Comparison of ENCODE assay signal across 11 mouse cellular contexts in genomic region chr19:55747237-55747925, GRCm38 (mm10). TPM values are rescaled to one million over a fixed set of nuclear protein-coding genes. Genes with fewer than 3 reads are reported as not detected.
DNase-seq lines count a peak whose midpoint lies in the region; ATAC-seq lines count a peak whose summit lies in the region.
"Had no signal": no experiment of that assay in that cellular context is flagged by ENCODE, and none has a peak within 500 bp of the region (broad histone marks: within the 10 kb centered on the region; RNA-seq: fewer than 3 reads in every experiment).

No protein-coding gene starts in this region.

- H3K9ac ChIP-seq in hindbrain, embryonic 12.5 days = no peak overlapping the region
- H3K9ac ChIP-seq in hindbrain, embryonic 16.5 days (ENCODE audit: low read depth, low read length) = no peak overlapping the region
- peak overlapping the region; percentile 92 for H3K9ac ChIP-seq in midbrain, embryonic 14.5 days (replicated peaks; ENCODE audit: low read length)
- H3K9ac ChIP-seq: liver, embryonic 15.5 days had no signal

- no peak for ATAC-seq in hindbrain, embryonic 12.5 days (ENCODE audit: low FRiP score)
- no peak for ATAC-seq in hindbrain, embryonic 16.5 days
- peak; percentile 23 for ATAC-seq in granulocyte monocyte progenitor cell, adult 5-6 weeks (replicated peaks; ENCODE audit: poor library complexity, severe bottlenecking)
- ATAC-seq in midbrain, embryonic 14.5 days (ENCODE audit: low FRiP score, low TSS enrichment) = no peak

- no peak overlapping the region for H3K27ac ChIP-seq in hindbrain, embryonic 12.5 days
- no peak overlapping the region for H3K27ac ChIP-seq in hindbrain, embryonic 16.5 days (ENCODE audit: low read depth, low read length)
- H3K27ac ChIP-seq in embryonic facial prominence, embryonic 10.5 days (replicated peaks) = peak overlapping the region; percentile 80
- peak overlapping the region; percentile 84 for H3K27ac ChIP-seq in midbrain, embryonic 14.5 days (replicated peaks; ENCODE audit: low read depth, low read length)
- H3K27ac ChIP-seq: liver, embryonic 15.5 days had no signal

- no peak overlapping the region for H3K4me3 ChIP-seq in hindbrain, embryonic 12.5 days
- H3K4me3 ChIP-seq in hindbrain, embryonic 16.5 days (ENCODE audit: low read length) = no peak overlapping the region
- peak overlapping the region; percentile 95; the same call in 1 of the 2 replicates for H3K4me3 ChIP-seq in embryonic facial prominence, embryonic 10.5 days
- peak overlapping the region; percentile 60 for H3K4me3 ChIP-seq in midbrain, embryonic 14.5 days (replicated peaks; ENCODE audit: low read depth, low read length)
- H3K4me3 ChIP-seq: liver, embryonic 15.5 days had no signal

- no peak for DNase-seq in embryonic facial prominence, embryonic 10.5 days (ENCODE audit: low spot score)
- peak; percentile 38 for DNase-seq in midbrain, embryonic 14.5 days
- no peak for DNase-seq in gastrocnemius, postnatal 25 days
- DNase-seq in right cerebral cortex, postnatal 10 days (ENCODE audit: low spot score in 2 of 2) = no peak
- DNase-seq in spleen, postnatal 14 days (ENCODE audit: low spot score in 2 of 2) = no peak
- DNase-seq: kidney, postnatal 36 days had no signal

- peaks cover 76% of the 10 kb centered on the region for H3K4me1 ChIP-seq in hindbrain, embryonic 12.5 days
- peaks cover 26% of the 10 kb centered on the region for H3K4me1 ChIP-seq in hindbrain, embryonic 16.5 days (ENCODE audit: control insufficient read depth, insufficient read depth, low read depth, low read length)
- peaks cover 90% of the 10 kb centered on the region for H3K4me1 ChIP-seq in embryonic facial prominence, embryonic 10.5 days
- peaks cover 69% of the 10 kb centered on the region for H3K4me1 ChIP-seq in midbrain, embryonic 14.5 days (ENCODE audit: control insufficient read depth, insufficient read depth, low read length)

- no peaks in the 10 kb centered on the region for H3K36me3 ChIP-seq in hindbrain, embryonic 12.5 days
- H3K36me3 ChIP-seq in hindbrain, embryonic 16.5 days (ENCODE audit: control insufficient read depth, insufficient read depth, low read length) = no peaks in the 10 kb centered on the region
- H3K36me3 ChIP-seq in embryonic facial prominence, embryonic 10.5 days (replicated peaks) = peaks cover 8% of the 10 kb centered on the region; the same call in 1 of the 2 replicates
- H3K36me3 ChIP-seq in midbrain, embryonic 14.5 days (ENCODE audit: control insufficient read depth, insufficient read depth, low read length) = no peaks in the 10 kb centered on the region
- H3K36me3 ChIP-seq: G1E; liver, embryonic 15.5 days had no signal

- H3K27me3 ChIP-seq in hindbrain, embryonic 12.5 days = peaks cover 24% of the 10 kb centered on the region
- H3K27me3 ChIP-seq in hindbrain, embryonic 16.5 days (replicated peaks; ENCODE audit: control insufficient read depth, insufficient read depth, low read length) = peaks cover 27% of the 10 kb centered on the region
- H3K27me3 ChIP-seq in embryonic facial prominence, embryonic 10.5 days (replicated peaks; ENCODE audit: low read depth, poor library complexity, severe bottlenecking) = no peaks in the 10 kb centered on the region
- no peaks in the 10 kb centered on the region; the same call in 1 of the 2 replicates for H3K27me3 ChIP-seq in midbrain, embryonic 14.5 days (ENCODE audit: control insufficient read depth, insufficient read depth, low read length)

- WGBS in hindbrain, embryonic 12.5 days = 18% methylated on average over 13 of the region's 13 CpGs
- 26% methylated on average over 13 of the region's 13 CpGs for WGBS in hindbrain, embryonic 16.5 days
- 21% methylated on average over 13 of the region's 13 CpGs for WGBS in embryonic facial prominence, embryonic 10.5 days
- 25% methylated on average over 13 of the region's 13 CpGs for WGBS in midbrain, embryonic 14.5 days

- H3K4me2 ChIP-seq in hindbrain, embryonic 12.5 days (replicated peaks) = peak overlapping the region; percentile 30; the same call in 1 of the 2 replicates
- H3K4me2 ChIP-seq in hindbrain, embryonic 16.5 days (ENCODE audit: low read length) = no peak overlapping the region; the same call in 1 of the 2 replicates
- peak overlapping the region; percentile 72 for H3K4me2 ChIP-seq in midbrain, embryonic 14.5 days (ENCODE audit: low read length)
- H3K4me2 ChIP-seq: liver, embryonic 15.5 days had no signal

- no peaks in the 10 kb centered on the region for H3K9me3 ChIP-seq in hindbrain, embryonic 12.5 days (replicated peaks)
- no peaks in the 10 kb centered on the region for H3K9me3 ChIP-seq in hindbrain, embryonic 16.5 days (ENCODE audit: control insufficient read depth, low read length)
- no peaks in the 10 kb centered on the region for H3K9me3 ChIP-seq in embryonic facial prominence, embryonic 10.5 days
- no peaks in the 10 kb centered on the region for H3K9me3 ChIP-seq in midbrain, embryonic 14.5 days (ENCODE audit: control insufficient read depth, low read length)
- H3K9me3 ChIP-seq: liver, embryonic 15.5 days had no signal

RNA-seq across cellular contexts. Expression of gene Tcf7l2, which starts 5.8 kb away (rescaled TPM):
- 78.0 and 81.6 TPM in 2 replicates for polyA plus RNA-seq in hindbrain, embryonic 12.5 days (2016; fragmentation: Nextera tagmentation; extraction: Ambion mirVana)
- polyA plus RNA-seq in hindbrain, embryonic 16.5 days (2015; fragmentation: Nextera tagmentation; extraction: Ambion mirVana) = 27.0 and 38.2 TPM in 2 replicates
- 94.5 and 111 TPM in 2 replicates for polyA plus RNA-seq in embryonic facial prominence, embryonic 10.5 days (2016; fragmentation: Nextera tagmentation; extraction: Ambion mirVana)
- 9.3 and 11.7 TPM in 2 replicates for total RNA-seq in granulocyte monocyte progenitor cell, adult 5-6 weeks (2014; fragmentation: Nextera tagmentation)
- total RNA-seq in granulocyte monocyte progenitor cell, adult 5-6 weeks (2017) = 0.73 and 2.9 TPM in 2 replicates
- 720 and 768 TPM in 2 replicates for polyA plus RNA-seq in midbrain, embryonic 14.5 days (2014; fragmentation: Nextera tagmentation; extraction: Ambion mirVana)
- total RNA-seq in gastrocnemius, postnatal 25 days (2021) = 1 to 10 TPM; 7.8 to 8.8 TPM

Comparison
In these comparisons a context has a peak if more than half of its experiments do, and no peak if none do; other contexts are left out.
1. H3K27ac ChIP-seq: peak in embryonic facial prominence, embryonic 10.5 days (single experiment) and midbrain, embryonic 14.5 days (single experiment); none in hindbrain, embryonic 12.5 days (single experiment) and hindbrain, embryonic 16.5 days (single experiment).
2. H3K4me3 ChIP-seq: peak in embryonic facial prominence, embryonic 10.5 days (single experiment) and midbrain, embryonic 14.5 days (single experiment); none in hindbrain, embryonic 12.5 days (single experiment) and hindbrain, embryonic 16.5 days (single experiment).